Mouse (Mus musculus): Measurements from ENCODE around the gene Pik3c2a. TPM values are rescaled to one million over a fixed set of nuclear protein-coding genes. Genes with fewer than 3 reads are reported as not detected.

Pik3c2a gene
- total RNA-seq, 2 experiments from 2014 or later = 22.2 to 23.8 TPM

DNA sequence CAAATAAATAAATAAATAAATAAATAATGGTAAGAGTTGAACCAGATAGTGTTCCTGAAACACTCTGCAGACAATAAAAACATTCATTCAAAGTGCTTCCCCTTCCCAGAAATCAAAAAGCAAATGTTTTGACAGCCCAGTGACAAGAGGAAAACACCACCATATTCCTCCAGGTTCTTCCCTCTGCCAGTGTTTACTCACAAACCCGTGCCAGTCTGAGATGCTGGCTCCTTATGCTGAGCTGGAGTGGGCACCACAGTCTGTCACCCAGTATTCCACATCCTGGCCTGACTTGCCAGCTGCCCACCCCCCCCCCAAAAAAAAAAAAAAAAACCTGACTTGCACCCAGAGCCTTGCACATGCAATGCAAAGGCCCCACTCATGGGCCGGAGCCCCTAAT, 144.4 kb downstream of the Pik3c2a start:
- no peak for DNase-seq (ENCODE audit: low spot score in 2 of 2)

DNA sequence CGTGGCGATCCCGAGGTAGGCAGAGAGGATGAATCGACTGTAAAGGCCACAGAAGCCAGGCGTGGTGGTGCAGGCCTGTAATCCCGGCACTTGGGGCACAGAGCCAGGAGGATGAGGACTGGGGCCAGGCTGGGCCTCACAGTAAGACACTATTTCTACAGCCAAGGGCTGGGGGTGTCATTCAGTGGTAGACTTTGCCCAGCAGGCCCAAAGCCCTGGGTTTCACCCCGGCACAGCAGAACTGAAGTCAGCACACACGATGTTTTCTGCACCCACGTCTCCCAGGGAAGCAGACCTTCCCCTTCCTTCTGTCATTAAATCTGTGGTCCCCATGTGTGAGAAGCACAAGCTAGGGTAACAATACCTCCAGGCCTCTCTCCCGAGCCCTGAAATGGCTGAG, 144.9 kb downstream of the Pik3c2a start:
- peak; percentile 30 to 41 for DNase-seq (ENCODE audit: low spot score in 2 of 2)

DNA sequence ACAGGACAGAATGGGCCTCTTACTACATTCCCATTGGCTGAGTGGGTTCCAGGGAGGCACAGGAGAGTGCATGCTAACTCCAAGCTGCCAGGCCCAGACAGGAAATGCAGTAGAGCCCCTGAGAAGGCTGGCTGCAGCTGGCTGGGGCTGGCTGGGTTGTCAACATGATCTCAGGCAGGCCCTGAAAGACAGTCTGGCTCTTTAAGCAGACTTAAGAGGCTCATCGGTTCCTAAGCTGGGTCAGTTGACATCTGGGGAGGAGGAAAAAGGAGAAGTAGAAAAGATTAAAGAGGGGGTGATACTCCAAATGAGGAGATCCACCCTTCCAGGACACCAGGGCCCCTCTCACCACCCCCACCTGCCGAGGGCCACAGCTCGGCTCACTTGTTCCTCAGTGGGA, 148.3 kb downstream of the Pik3c2a start:
- DNase-seq (ENCODE audit: low spot score in 2 of 2) = no peak

DNA sequence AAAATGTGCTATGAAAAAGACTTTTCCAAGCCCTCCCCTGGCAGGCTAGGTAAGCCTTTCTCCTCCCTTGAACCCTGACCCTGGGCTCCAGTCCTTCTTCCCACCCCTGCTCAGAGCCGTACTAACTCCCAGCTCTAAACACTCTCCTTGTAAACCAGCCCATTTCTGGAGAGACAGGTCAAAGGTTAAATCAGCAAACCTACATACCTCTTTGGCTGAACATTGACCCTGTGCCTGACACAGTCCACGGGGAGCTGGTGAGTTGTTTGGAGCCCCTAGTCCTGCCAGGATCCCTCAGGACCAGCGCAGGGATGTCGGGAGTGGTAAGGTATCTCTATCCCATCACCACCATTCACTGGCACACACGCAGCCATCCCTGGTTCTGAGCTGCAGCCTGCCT, 150.9 kb downstream of the Pik3c2a start:
- no peak for DNase-seq (ENCODE audit: low spot score in 2 of 2)

DNA sequence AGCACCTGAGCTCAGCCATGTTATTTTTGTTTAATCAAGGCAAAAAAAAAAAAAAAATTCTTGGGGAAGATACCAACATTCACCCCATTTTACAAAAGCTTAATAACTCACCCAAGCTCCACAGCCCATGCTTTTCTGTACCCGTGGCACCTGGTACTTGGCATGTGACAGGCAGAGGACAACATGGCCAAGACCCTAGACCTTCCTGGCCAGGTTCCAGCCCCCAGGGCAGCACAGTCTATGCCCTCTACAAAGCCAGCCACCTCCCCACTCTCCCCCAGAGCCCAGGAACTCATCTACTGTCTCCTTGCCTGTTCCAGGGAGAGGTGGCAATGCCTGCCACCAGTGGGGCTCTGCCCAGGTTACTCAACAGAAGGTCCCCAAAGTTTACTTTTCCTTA, 152.7 kb downstream of the Pik3c2a start:
- DNase-seq (ENCODE audit: low spot score in 2 of 2) = no peak

DNA sequence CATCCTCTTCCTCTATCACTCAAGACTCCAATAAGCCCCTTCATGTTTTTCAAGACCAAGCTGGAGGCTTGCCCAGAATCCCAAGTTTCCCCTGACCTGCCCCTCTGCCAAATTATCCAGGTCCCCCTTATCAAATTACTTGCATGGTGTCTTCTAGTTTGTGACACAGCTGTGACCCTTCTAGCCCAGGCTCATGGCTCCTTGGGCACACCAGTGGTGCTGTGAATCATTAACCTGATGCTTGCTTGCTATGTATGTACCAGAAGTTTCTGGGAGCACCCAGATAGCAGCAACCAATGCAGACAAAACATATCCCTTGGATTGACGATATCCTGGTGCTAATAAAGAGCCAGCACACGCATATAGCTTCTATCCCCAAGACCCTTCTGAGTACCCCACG, 154.3 kb downstream of the Pik3c2a start:
- DNase-seq (ENCODE audit: low spot score in 2 of 2) = no peak

DNA sequence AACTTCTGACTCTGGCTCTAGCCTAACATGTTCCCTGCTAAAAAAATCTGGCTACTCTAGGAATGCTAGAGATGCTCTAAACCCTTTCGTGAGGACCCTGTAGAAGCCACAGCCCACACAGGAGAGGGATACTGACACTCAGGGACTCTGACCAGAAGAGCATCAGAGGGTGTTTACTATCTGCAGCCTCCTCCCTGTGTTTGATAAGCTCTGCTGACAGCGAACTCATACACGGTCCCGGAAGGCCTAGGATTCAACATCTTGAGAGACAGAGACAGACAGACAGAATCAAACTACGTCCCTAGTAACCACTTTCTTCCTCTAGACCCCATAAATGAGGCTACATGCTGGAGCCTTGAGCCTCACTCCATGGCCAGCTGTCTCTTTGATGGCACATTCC, 155.3 kb downstream of the Pik3c2a start:
- no peak for DNase-seq (ENCODE audit: low spot score in 2 of 2)

Other genes starting within 250 kb of the Pik3c2a start
- gene Plekha7, start 135.1 kb downstream of the Pik3c2a start, total RNA-seq (2021) = 10 to 100 TPM; 20.5 to 25.9 TPM
- gene Rps13, start 109.3 kb downstream of the Pik3c2a start, total RNA-seq (2021) = 100 to 1,000 TPM; 282 to 291 TPM
- gene Nucb2, start 60.9 kb upstream of the Pik3c2a start, total RNA-seq (2021) = 10 to 100 TPM; 33.2 to 33.3 TPM

Data from layer of hippocampus, postnatal 10 days (tissue).